In the genomic region with DNA sequence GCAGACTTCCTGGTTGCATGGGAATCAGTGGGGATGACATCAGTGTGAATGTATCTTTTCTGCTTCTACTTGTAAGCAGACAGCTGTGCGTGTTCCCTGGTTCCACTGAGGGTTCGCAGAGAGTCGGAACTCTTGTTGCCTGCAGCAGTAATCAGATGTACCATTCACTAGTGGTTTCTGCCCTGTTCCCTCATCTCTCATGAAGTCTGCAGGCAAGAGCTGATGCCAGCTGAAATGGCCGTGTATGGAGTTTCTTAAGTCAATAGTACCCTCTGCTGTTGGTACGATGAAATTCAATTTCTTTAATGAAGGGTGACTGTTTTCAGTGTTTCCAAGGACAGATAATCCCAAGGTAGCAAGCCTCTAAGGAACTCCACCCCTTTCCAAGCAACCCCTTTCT, we compare ENCODE assay signal across 8 mouse cellular contexts. TPM values are rescaled to one million over a fixed set of nuclear protein-coding genes. Genes with fewer than 3 reads are reported as not detected.
A peak's percentile ranks its signal among the peaks of the same experiment; 100 is the strongest.
DNase-seq lines count a peak whose midpoint lies in the region; ATAC-seq and TF ChIP-seq lines count a peak whose summit lies in the region.

No protein-coding gene starts in this region.

- peak; percentile 51 for DNase-seq in kidney, adult 2 months
- DNase-seq in brain, adult 2 months (ENCODE audit: low read depth, low spot score), result peak; percentile 91
- peak; percentile 30 for DNase-seq in fibroblast of lung, adult 2 months (ENCODE audit: low read depth)
- peak; percentile 29 to 35 for DNase-seq in kidney, postnatal 36 days
- DNase-seq in midbrain, embryonic 10.5 days (ENCODE audit: low spot score), result peak; percentile 13
- DNase-seq in thymus, postnatal 25 days, result no peak
- no peak for DNase-seq in natural killer cell, adult 2 months (ENCODE audit: low spot score in 2 of 2)

- H3K9me3 ChIP-seq in kidney, embryonic 15.5 days (replicated peaks), result 0 out of 2 replicates have a peak, but pooled peaks cover 6% of the 10 kb centered on the region
- H3K9me3 ChIP-seq in midbrain, embryonic 10.5 days (replicated peaks), result peaks cover 13% of the 10 kb centered on the region; the same call in 1 of the 2 replicates

- no peak overlapping the region for H3K4me3 ChIP-seq in kidney, adult 2 months (ENCODE audit: insufficient read depth, low read depth, low read length)
- no peak overlapping the region for H3K4me3 ChIP-seq in kidney, embryonic 15.5 days (replicated peaks)
- H3K4me3 ChIP-seq in midbrain, embryonic 10.5 days, result no peak overlapping the region

- 41% methylated on average over 5 of the region's 5 CpGs for WGBS in kidney, adult 2 months
- 58% methylated on average over 5 of the region's 5 CpGs for WGBS in kidney, embryonic 15.5 days
- 67% methylated on average over 5 of the region's 5 CpGs for WGBS in midbrain, embryonic 10.5 days

- no peaks in the 10 kb centered on the region for H3K36me3 ChIP-seq in kidney, adult 2 months (ENCODE audit: control insufficient read depth, insufficient read depth, low read length)
- no peaks in the 10 kb centered on the region for H3K36me3 ChIP-seq in kidney, embryonic 15.5 days
- H3K36me3 ChIP-seq in midbrain, embryonic 10.5 days, result no peaks in the 10 kb centered on the region

- H3K9ac ChIP-seq in kidney, embryonic 15.5 days, result no peak overlapping the region

- H3K4me2 ChIP-seq in kidney, embryonic 15.5 days, result no peak overlapping the region

- TF ChIP-seq POLR2A in kidney, adult 2 months (IDR thresholded peaks at IDR 0.05; ENCODE audit: low read depth, low read length), result no peak

- no peak for ATAC-seq in kidney, embryonic 15.5 days (replicated peaks; ENCODE audit: low FRiP score)

- H3K27me3 ChIP-seq in kidney, adult 2 months (replicated peaks; ENCODE audit: control insufficient read depth, insufficient read depth, low read length), result no peaks in the 10 kb centered on the region
- no peaks in the 10 kb centered on the region for H3K27me3 ChIP-seq in kidney, embryonic 15.5 days
- no peaks in the 10 kb centered on the region for H3K27me3 ChIP-seq in midbrain, embryonic 10.5 days (ENCODE audit: low read depth, poor library complexity, severe bottlenecking)

- no peaks in the 10 kb centered on the region for H3K4me1 ChIP-seq in kidney, adult 2 months (ENCODE audit: control insufficient read depth, insufficient read depth, low read length)
- H3K4me1 ChIP-seq in kidney, embryonic 15.5 days, result no peaks in the 10 kb centered on the region
- H3K4me1 ChIP-seq in midbrain, embryonic 10.5 days, result no peaks in the 10 kb centered on the region

- no peak overlapping the region for H3K27ac ChIP-seq in kidney, adult 2 months (ENCODE audit: insufficient read depth, low read depth, low read length)
- H3K27ac ChIP-seq in kidney, embryonic 15.5 days, result no peak overlapping the region
- no peak overlapping the region for H3K27ac ChIP-seq in midbrain, embryonic 10.5 days (replicated peaks)

- peak; percentile 43 for TF ChIP-seq CTCF in kidney, adult 2 months (conservative IDR thresholded peaks at IDR 0.05; ENCODE audit: insufficient read depth, insufficient read length, low read depth, low read length)

RNA-seq across cellular contexts. Expression of a gene that starts 38.4 kb away (rescaled TPM):
- 31.1 and 34.6 TPM in 2 replicates for polyA plus RNA-seq in kidney, adult 2 months (2012; rRNA removed)
- polyA plus RNA-seq in kidney, embryonic 15.5 days (2015; fragmentation: Nextera tagmentation; extraction: Ambion mirVana), result 19.6 and 23.5 TPM in 2 replicates
- polyA plus RNA-seq in midbrain, embryonic 10.5 days (2016; fragmentation: Nextera tagmentation; extraction: Ambion mirVana), result 11.0 and 13.1 TPM in 2 replicates

Comparison
In these comparisons a context has a peak if more than half of its experiments do, and no peak if none do; other contexts are left out.
1. DNase-seq: peak in kidney, adult 2 months (single experiment), brain, adult 2 months (single experiment), fibroblast of lung, adult 2 months (single experiment), kidney, postnatal 36 days (2 of 2) and midbrain, embryonic 10.5 days (single experiment); none in thymus, postnatal 25 days (single experiment) and natural killer cell, adult 2 months (0 of 2).